26 mouse cellular contexts compared by ENCODE assay signal in the genomic region with DNA sequence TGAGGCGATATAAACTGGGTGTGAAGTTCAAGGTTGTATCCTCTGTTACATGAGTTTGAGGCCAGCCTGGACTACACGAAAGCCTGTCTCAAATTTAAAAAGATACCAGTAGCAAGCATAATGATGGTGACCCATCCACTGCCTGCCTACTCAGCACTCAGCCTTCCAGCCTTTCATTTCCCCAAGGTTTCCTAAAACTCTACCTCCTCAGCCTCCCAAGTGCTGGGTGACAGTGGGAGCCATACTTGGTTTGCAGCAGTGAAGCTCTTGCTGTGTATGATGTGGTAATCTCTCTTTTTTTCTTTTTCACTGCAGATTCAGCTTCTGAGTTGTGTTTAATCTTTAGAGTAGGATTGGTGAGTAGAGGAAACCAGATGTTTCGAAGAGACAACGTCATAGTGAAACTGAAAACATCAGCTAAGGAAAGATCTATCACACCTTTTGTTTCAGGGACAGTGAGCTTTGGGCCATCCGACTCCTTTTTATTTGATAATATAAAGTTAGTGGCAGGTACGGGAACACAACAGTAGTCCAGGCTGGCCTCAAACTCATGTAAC. TPM values are rescaled to one million over a fixed set of nuclear protein-coding genes. Genes with fewer than 3 reads are reported as not detected.
DNase-seq lines count a peak whose midpoint lies in the region; ATAC-seq and TF ChIP-seq lines count a peak whose summit lies in the region.
"Had no signal": no experiment of that assay in that cellular context is flagged by ENCODE, and none has a peak within 500 bp of the region (broad histone marks: within the 10 kb centered on the region; RNA-seq: fewer than 3 reads in every experiment).

No protein-coding gene starts in this region.

- TF ChIP-seq POLR2A in thymus, adult 2 months (IDR thresholded peaks at IDR 0.05; ENCODE audit: control insufficient read depth, extremely low read depth, insufficient read depth, low read length, poor library complexity) = no peak

- TF ChIP-seq CTCF in thymus, adult 2 months (IDR thresholded peaks at IDR 0.05; ENCODE audit: borderline replicate concordance, control insufficient read depth, extremely low read depth, insufficient read depth, low read length, poor library complexity) = no peak
- no peak for TF ChIP-seq CTCF in hindbrain, postnatal 0 days (IDR thresholded peaks at IDR 0.05; ENCODE audit: low read depth)

- H3K27ac ChIP-seq in heart, embryonic 16.5 days (ENCODE audit: low read length) = no peak overlapping the region
- peak overlapping the region; percentile 79 for H3K27ac ChIP-seq in thymus, adult 2 months (ENCODE audit: control insufficient read depth, insufficient read depth, low read length)
- H3K27ac ChIP-seq in hindbrain, postnatal 0 days = no peak overlapping the region
- no peak overlapping the region for H3K27ac ChIP-seq in liver, embryonic 11.5 days (ENCODE audit: low read depth, low read length)
- H3K27ac ChIP-seq: forebrain, embryonic 10.5 days; heart, embryonic 13.5 days; hindbrain, embryonic 12.5 days; layer of hippocampus, adult 2 months; limb, embryonic 15.5 days; neural tube, embryonic 13.5 days had no signal

- no peak for DNase-seq in heart, adult 18-20 months
- peak; percentile 46 for DNase-seq in thymus, adult 2 months
- no peak for DNase-seq in hindbrain, postnatal 0 days (ENCODE audit: low spot score)
- no peak for DNase-seq in liver
- no peak for DNase-seq in layer of hippocampus, adult 9-10 months (ENCODE audit: low spot score)
- no peak for DNase-seq in liver, embryonic 11.5 days (ENCODE audit: low spot score)
- DNase-seq: adrenal gland, postnatal 36 days; cerebellum, adult 9-10 months; gastrocnemius, postnatal 10 days; kidney, adult 9 months; kidney, postnatal 25 days; lung, postnatal 4 days; midbrain, embryonic 14.5 days had no signal

- no peak overlapping the region for H3K9ac ChIP-seq in heart, embryonic 16.5 days (ENCODE audit: low read length)
- no peak overlapping the region for H3K9ac ChIP-seq in hindbrain, postnatal 0 days (replicated peaks; ENCODE audit: low read length)
- no peak overlapping the region for H3K9ac ChIP-seq in liver, embryonic 11.5 days (ENCODE audit: low read depth, low read length)
- H3K9ac ChIP-seq: heart, embryonic 13.5 days; hindbrain, embryonic 12.5 days; limb, embryonic 15.5 days; neural tube, embryonic 13.5 days had no signal

- no peaks in the 10 kb centered on the region for H3K36me3 ChIP-seq in heart, embryonic 16.5 days (ENCODE audit: control insufficient read depth, insufficient read depth)
- H3K36me3 ChIP-seq in thymus, adult 2 months (ENCODE audit: control insufficient read depth, insufficient read depth, low read length) = no peaks in the 10 kb centered on the region
- H3K36me3 ChIP-seq in hindbrain, postnatal 0 days (ENCODE audit: insufficient read depth, low read length) = no peaks in the 10 kb centered on the region
- H3K36me3 ChIP-seq in liver, embryonic 11.5 days (ENCODE audit: control insufficient read depth, insufficient read depth, low read length) = no peaks in the 10 kb centered on the region
- H3K36me3 ChIP-seq: forebrain, embryonic 10.5 days; heart, embryonic 13.5 days; hindbrain, embryonic 12.5 days; limb, embryonic 15.5 days; neural tube, embryonic 13.5 days had no signal

- H3K4me3 ChIP-seq in heart, embryonic 16.5 days (ENCODE audit: low read length) = no peak overlapping the region
- H3K4me3 ChIP-seq in thymus, adult 2 months (ENCODE audit: control insufficient read depth, insufficient read depth, low read length) = no peak overlapping the region
- no peak overlapping the region for H3K4me3 ChIP-seq in hindbrain, postnatal 0 days (ENCODE audit: low read length)
- H3K4me3 ChIP-seq in liver, embryonic 11.5 days (ENCODE audit: low read depth, low read length) = no peak overlapping the region
- H3K4me3 ChIP-seq: forebrain, embryonic 10.5 days; heart, embryonic 13.5 days; hindbrain, embryonic 12.5 days; layer of hippocampus, adult 2 months; limb, embryonic 15.5 days; neural tube, embryonic 13.5 days had no signal

- no peaks in the 10 kb centered on the region for H3K9me3 ChIP-seq in heart, embryonic 16.5 days (replicated peaks; ENCODE audit: control insufficient read depth, low read length)
- H3K9me3 ChIP-seq in hindbrain, postnatal 0 days (ENCODE audit: low read length) = no peaks in the 10 kb centered on the region
- no peaks in the 10 kb centered on the region for H3K9me3 ChIP-seq in liver, embryonic 11.5 days (ENCODE audit: control insufficient read depth, low read length)
- H3K9me3 ChIP-seq: forebrain, embryonic 10.5 days; heart, embryonic 13.5 days; hindbrain, embryonic 12.5 days; limb, embryonic 15.5 days; neural tube, embryonic 13.5 days had no signal

- H3K4me1 ChIP-seq in heart, embryonic 16.5 days (ENCODE audit: control insufficient read depth, insufficient read depth, low read length) = peaks cover 2% of the 10 kb centered on the region; the same call in 1 of the 2 replicates
- peaks cover 40% of the 10 kb centered on the region for H3K4me1 ChIP-seq in thymus, adult 2 months (replicated peaks; ENCODE audit: control insufficient read depth, insufficient read depth, low read length)
- H3K4me1 ChIP-seq in hindbrain, postnatal 0 days (ENCODE audit: insufficient read depth, low read length) = no peaks in the 10 kb centered on the region
- no peaks in the 10 kb centered on the region for H3K4me1 ChIP-seq in liver, embryonic 11.5 days (replicated peaks; ENCODE audit: control insufficient read depth, insufficient read depth, low read length)
- H3K4me1 ChIP-seq: forebrain, embryonic 10.5 days; hindbrain, embryonic 12.5 days; limb, embryonic 15.5 days; neural tube, embryonic 13.5 days had no signal

- 79% methylated on average over 6 of the region's 6 CpGs for WGBS in heart, embryonic 16.5 days
- 32% methylated on average over 6 of the region's 6 CpGs for WGBS in thymus, adult 2 months
- WGBS in hindbrain, postnatal 0 days = 85% methylated on average over 6 of the region's 6 CpGs
- WGBS in liver, embryonic 11.5 days = 79% methylated on average over 6 of the region's 6 CpGs

- no peak overlapping the region for H3K4me2 ChIP-seq in heart, embryonic 16.5 days (ENCODE audit: low read depth, low read length)
- no peak overlapping the region for H3K4me2 ChIP-seq in hindbrain, postnatal 0 days (ENCODE audit: low read depth, low read length)
- H3K4me2 ChIP-seq in liver, embryonic 11.5 days = no peak overlapping the region
- H3K4me2 ChIP-seq: heart, embryonic 13.5 days; hindbrain, embryonic 12.5 days; limb, embryonic 15.5 days; neural tube, embryonic 13.5 days had no signal

- no peaks in the 10 kb centered on the region for H3K27me3 ChIP-seq in heart, embryonic 16.5 days (ENCODE audit: control insufficient read depth, insufficient read depth, low read length)
- no peaks in the 10 kb centered on the region for H3K27me3 ChIP-seq in thymus, adult 2 months (ENCODE audit: control insufficient read depth, insufficient read depth, low read length)
- no peaks in the 10 kb centered on the region for H3K27me3 ChIP-seq in hindbrain, postnatal 0 days (ENCODE audit: insufficient read depth, low read length)
- peaks cover 6% of the 10 kb centered on the region; the same call in 1 of the 2 replicates for H3K27me3 ChIP-seq in liver, embryonic 11.5 days (replicated peaks; ENCODE audit: control insufficient read depth, insufficient read depth, low read length)
- H3K27me3 ChIP-seq: heart, embryonic 13.5 days; hindbrain, embryonic 12.5 days; limb, embryonic 15.5 days had no signal

- ATAC-seq in heart, embryonic 16.5 days (replicated peaks; ENCODE audit: extremely low read depth, insufficient read depth, low FRiP score) = 0 out of 2 replicates have a peak, but pooled peaks have one; percentile 33
- peak; percentile 90 for ATAC-seq in activated CD4-positive, CD25-positive, alpha-beta regulatory T cell, adult 4 months
- no peak for ATAC-seq in hindbrain, postnatal 0 days
- no peak for ATAC-seq in liver, embryonic 11.5 days (replicated peaks; ENCODE audit: low FRiP score)
- ATAC-seq: forebrain, embryonic 16.5 days had no signal

RNA-seq across cellular contexts. Expression of gene Gfi1, which starts 22.6 kb away (rescaled TPM):
- polyA plus RNA-seq in heart, embryonic 16.5 days (2015; fragmentation: Nextera tagmentation; extraction: Ambion mirVana) = 0.94 and 3.0 TPM in 2 replicates
- total RNA-seq in heart, adult 18-20 months (2021) = under 1 TPM; 0.30 to 0.31 TPM
- polyA plus RNA-seq in activated CD4-positive, CD25-positive, alpha-beta regulatory T cell, adult 4 months (2017; shearing (Covaris generic)) = 1 to 10 TPM; 2.6 to 3.1 TPM
- 191 and 219 TPM in 2 replicates for polyA plus RNA-seq in thymus, adult 2 months (2012; rRNA removed)
- 0.05 TPM in 1 of 2 replicates, not detected in the other for total RNA-seq in hindbrain, postnatal 0 days (2014; rRNA removed)
- 0.06 TPM in 1 of 2 replicates, not detected in the other for polyA plus RNA-seq in hindbrain, postnatal 0 days (2015; fragmentation: Nextera tagmentation; extraction: Ambion mirVana)
- 0.22 and 0.30 TPM in 2 replicates for polyA plus RNA-seq in liver, embryonic 11.5 days (2014; fragmentation: Nextera tagmentation; extraction: Ambion mirVana)
- total RNA-seq: heart, postnatal 25 days; layer of hippocampus, adult 2 months; left cerebral cortex, adult 18-20 months; left cerebral cortex, postnatal 36 days had no signal
- polyA plus RNA-seq: embryonic facial prominence, embryonic 11.5 days; forebrain, embryonic 10.5 days; forebrain, embryonic 16.5 days; heart, embryonic 13.5 days; hindbrain, embryonic 12.5 days; midbrain, embryonic 14.5 days had no signal

Comparison
In these comparisons a context has a peak if more than half of its experiments do, and no peak if none do; other contexts are left out.
1. ATAC-seq: peak in heart, embryonic 16.5 days (single experiment) and activated CD4-positive, CD25-positive, alpha-beta regulatory T cell, adult 4 months (single experiment); none in hindbrain, postnatal 0 days (single experiment) and liver, embryonic 11.5 days (single experiment).
2. RNA of gene Gfi1, which starts 22.6 kb away (polyA plus RNA-seq): 191 to 219 TPM in thymus, adult 2 months; 2.6 to 3.1 TPM in activated CD4-positive, CD25-positive, alpha-beta regulatory T cell, adult 4 months, 0.94 to 3.0 TPM in heart, embryonic 16.5 days, 0.22 to 0.30 TPM in liver, embryonic 11.5 days and 0.06 TPM in hindbrain, postnatal 0 days; every median in the first group is over 10 times any median in the second.